Mouse (Mus musculus) G1E (cell line): ENCODE results near the gene 1700016D06Rik. TPM values are rescaled to one million over a fixed set of nuclear protein-coding genes. Genes with fewer than 3 reads are reported as not detected.

Experiments used
- ATAC-seq: 2 replicates; pipeline ENCODE4 v1.8.0; 2016; ENCODE audit warnings: mild to moderate bottlenecking; ENCODE audit not compliant: insufficient number of reproducible peaks, poor library complexity, low FRiP score, severe bottlenecking; ENCODE audit errors: extremely low read depth
- DNase-seq: peaks from one replicate; pipeline ENCODE4 v3.0.0; 2012; ENCODE audit warnings: low spot score
- H3K27me3 ChIP-seq: 2 replicates; pipeline ENCODE4 v1.6.1; 2012; ENCODE audit warnings: mild to moderate bottlenecking, low read length, inconsistent platforms; ENCODE audit not compliant: insufficient read depth
- H3K36me3 ChIP-seq: replicated peaks from 2 replicates; pipeline ENCODE3; 2012; ENCODE audit warnings: mild to moderate bottlenecking, inconsistent platforms
- H3K4me1 ChIP-seq: 2 replicates; pipeline ENCODE4 v1.6.1; 2012; ENCODE audit warnings: low read depth, low read length, inconsistent platforms, mixed read lengths; ENCODE audit not compliant: insufficient read depth
- H3K4me3 ChIP-seq: 2 replicates; pipeline ENCODE4 v1.5.1; 2012; ENCODE audit warnings: low read depth, mild to moderate bottlenecking, inconsistent platforms, low read length, moderate library complexity, mixed read lengths
- H3K9me3 ChIP-seq: replicated peaks from 2 replicates; pipeline ENCODE4 v1.6.1; 2012; ENCODE audit warnings: inconsistent platforms
- CTCF ChIP-seq: IDR thresholded peaks from 2 replicates; pipeline ENCODE4 v1.5.1; 2012; ENCODE audit warnings: low read depth, low read length, inconsistent platforms, mixed read lengths
- GATA1 ChIP-seq: IDR thresholded peaks from 2 replicates; pipeline ENCODE4 v1.6.1; 2012; ENCODE audit warnings: borderline replicate concordance, low read length, inconsistent platforms, mixed read lengths
- GATA2 ChIP-seq: IDR thresholded peaks from 2 replicates; pipeline ENCODE4 v1.6.1; 2012; ENCODE audit warnings: low read depth, low read length, inconsistent platforms, borderline replicate concordance
- POLR2AphosphoS5 ChIP-seq: IDR thresholded peaks from 2 replicates; pipeline ENCODE4 v1.6.1; 2012; ENCODE audit warnings: low read depth, low read length, inconsistent platforms; ENCODE audit not compliant: insufficient replicate concordance
- TAL1 ChIP-seq: conservative IDR thresholded peaks from 2 replicates; pipeline ENCODE4 v1.6.1; 2012; ENCODE audit warnings: low read depth, low read length, inconsistent platforms, mixed read lengths
- polyA plus RNA-seq: library from polyadenylated mRNA; stranded (reverse); fragments of >175 nt; gene quantifications from 2 replicates; pipeline ENCODE4 v1.2.3, GENCODE M21; 2012
- total RNA-seq, 2 experiments: library from RNA; stranded (forward) in 1 of 2; stranded (reverse) in 1 of 2; fragments of 200-1000 nt in 1 of 2; fragments of >200 nt in 1 of 2; fragmentation: Nextera tagmentation in 1 of 2; gene quantifications; 2 replicates each; pipeline ENCODE4 v1.2.3; 2014 to 2017

1700016D06Rik gene
- total and polyA plus RNA-seq, 3 experiments, result 0.22 TPM; not detected in 2

GRCm38 (mm10) chr8:11717194-11717593 lies 16.3 kb upstream of the 1700016D06Rik start:
- TF ChIP-seq GATA1, result no peak
- no peak for TF ChIP-seq CTCF
- TF ChIP-seq POLR2AphosphoS5, result no peak
- no peak for TF ChIP-seq GATA2
- no peak for TF ChIP-seq TAL1
- Histone ChIP-seq H3K9me3 (no peaks in the 10 kb centered on the region), H3K27me3 (peaks cover 16% of the 10 kb centered on the region), H3K4me1 (no peaks in the 10 kb centered on the region), H3K4me3 (no peak overlapping the region), H3K36me3 (no peaks in the 10 kb centered on the region)
- ATAC-seq (no peak), DNase-seq (no peak)

- Histone ChIP-seq H3K4me1 (no peaks in the 10 kb centered on the region; the same call in 1 of the 2 replicates), H3K36me3 (no peaks in the 10 kb centered on the region), H3K4me3 (no peak overlapping the region), H3K27me3 (peaks cover 30% of the 10 kb centered on the region), H3K9me3 (no peaks in the 10 kb centered on the region)
- DNase-seq, result no peak
- ATAC-seq, result no peak
- TF ChIP-seq CTCF (peak; percentile 51; the same call in 1 of the 2 replicates), GATA1 (no peak)
Observed at GRCm38 (mm10) chr8:11712244-11712643, 11.4 kb upstream of the 1700016D06Rik start.

GRCm38 (mm10) chr8:11710415-11710814 lies 9.6 kb upstream of the 1700016D06Rik start:
- H3K36me3 ChIP-seq, result no peaks in the 10 kb centered on the region
- H3K4me1 ChIP-seq, result no peaks in the 10 kb centered on the region; the same call in 1 of the 2 replicates
- no peaks in the 10 kb centered on the region for H3K9me3 ChIP-seq
- no peak for TF ChIP-seq GATA1
- TF ChIP-seq TAL1, result no peak
- no peak for TF ChIP-seq CTCF
- TF ChIP-seq POLR2AphosphoS5, result no peak
- ATAC-seq (no peak), DNase-seq (no peak)
- H3K4me3 ChIP-seq, result no peak overlapping the region
- H3K27me3 ChIP-seq, result peaks cover 31% of the 10 kb centered on the region

- peaks cover 31% of the 10 kb centered on the region for H3K27me3 ChIP-seq
- no peak for TF ChIP-seq POLR2AphosphoS5
- TF ChIP-seq GATA1, result no peak
- TF ChIP-seq CTCF, result no peak
- no peak for TF ChIP-seq GATA2
- TF ChIP-seq TAL1, result no peak
- H3K36me3 ChIP-seq, result no peaks in the 10 kb centered on the region
Observed at GRCm38 (mm10) chr8:11709542-11709941, 8.7 kb upstream of the 1700016D06Rik start.

GRCm38 (mm10) chr8:11708815-11709214 lies 8.0 kb upstream of the 1700016D06Rik start:
- Histone ChIP-seq H3K27me3 (peaks cover 32% of the 10 kb centered on the region), H3K4me1 (peaks cover 3% of the 10 kb centered on the region; the same call in 1 of the 2 replicates), H3K9me3 (no peaks in the 10 kb centered on the region), H3K36me3 (no peaks in the 10 kb centered on the region), H3K4me3 (no peak overlapping the region)
- no peak for DNase-seq
- TF ChIP-seq TAL1 (no peak), GATA2 (no peak), CTCF (no peak), POLR2AphosphoS5 (no peak), GATA1 (no peak)
- ATAC-seq, result no peak

More at GRCm38 (mm10) chr8:11709542-11709941, 8.7 kb upstream of the 1700016D06Rik start:
- Histone ChIP-seq H3K4me1 (peaks cover 3% of the 10 kb centered on the region; the same call in 1 of the 2 replicates), H3K4me3 (no peak overlapping the region), H3K9me3 (no peaks in the 10 kb centered on the region)
- ATAC-seq, result no peak
- DNase-seq, result no peak

GRCm38 (mm10) chr8:11707701-11708100 lies 6.8 kb upstream of the 1700016D06Rik start:
- DNase-seq, result no peak
- Histone ChIP-seq H3K36me3 (no peaks in the 10 kb centered on the region), H3K27me3 (peaks cover 37% of the 10 kb centered on the region), H3K4me3 (no peak overlapping the region), H3K4me1 (peaks cover 3% of the 10 kb centered on the region; the same call in 1 of the 2 replicates), H3K9me3 (no peaks in the 10 kb centered on the region)
- no peak for TF ChIP-seq TAL1
- no peak for TF ChIP-seq GATA1
- TF ChIP-seq POLR2AphosphoS5, result no peak
- no peak for TF ChIP-seq GATA2
- TF ChIP-seq CTCF, result no peak
- no peak for ATAC-seq

- DNase-seq (no peak), ATAC-seq (no peak)
- Histone ChIP-seq H3K4me1 (peaks cover 12% of the 10 kb centered on the region), H3K4me3 (no peak overlapping the region), H3K36me3 (no peaks in the 10 kb centered on the region), H3K9me3 (no peaks in the 10 kb centered on the region), H3K27me3 (peaks cover 40% of the 10 kb centered on the region)
- TF ChIP-seq GATA2 (no peak), CTCF (no peak), TAL1 (no peak), POLR2AphosphoS5 (no peak), GATA1 (no peak)
Observed at GRCm38 (mm10) chr8:11705818-11706217, 5.0 kb upstream of the 1700016D06Rik start.
